Mouse (Mus musculus) neural tube, embryonic 11.5 days (tissue): Measurements from ENCODE around the gene Iqsec1. TPM values are rescaled to one million over a fixed set of nuclear protein-coding genes. Genes with fewer than 3 reads are reported as not detected.
A peak's percentile ranks its signal among the peaks of the same experiment; 100 is the strongest.

Experiments
- ATAC-seq: fragments of 200-750 bp; cut with Nextera tagmentation; 2 replicates; pipeline ENCODE4 v1.8.0; 2017; ENCODE audit warnings: moderate number of reproducible peaks, mild to moderate bottlenecking, moderate TSS enrichment, moderate library complexity; ENCODE audit not compliant: insufficient read depth, low FRiP score, low TSS enrichment
- DNase-seq: peaks from one replicate; pipeline ENCODE4 v3.0.0-alpha.2; 2015; ENCODE audit warnings: low spot score
- H3K27ac ChIP-seq: fragments of 300-500 bp; sonication (generic); 2 replicates; pipeline ENCODE4 v1.5.1; 2014; ENCODE audit warnings: low read depth, mild to moderate bottlenecking, low read length
- H3K27me3 ChIP-seq: fragments of 300-500 bp; sonication (generic); 2 replicates; pipeline ENCODE4 v1.6.1; 2014; ENCODE audit warnings: mild to moderate bottlenecking, low read length, mixed read lengths; ENCODE audit not compliant: control insufficient read depth, insufficient read depth
- H3K36me3 ChIP-seq: fragments of 300-500 bp; sonication (generic); 2 replicates; pipeline ENCODE4 v1.6.1; 2014; ENCODE audit warnings: mild to moderate bottlenecking, low read length, moderate library complexity, mixed read lengths; ENCODE audit not compliant: control insufficient read depth, insufficient read depth
- H3K4me1 ChIP-seq: fragments of 300-500 bp; sonication (generic); 2 replicates; pipeline ENCODE4 v1.6.1; 2014; ENCODE audit warnings: low read length, mixed read lengths; ENCODE audit not compliant: control insufficient read depth, insufficient read depth
- H3K4me2 ChIP-seq: fragments of 300-500 bp; sonication (generic); 2 replicates; pipeline ENCODE4 v1.6.1; 2014; ENCODE audit warnings: low read depth, mild to moderate bottlenecking, moderate library complexity
- H3K4me3 ChIP-seq: fragments of 300-500 bp; sonication (generic); 2 replicates; pipeline ENCODE4 v1.5.1; 2014; ENCODE audit warnings: low read depth, low read length
- H3K9ac ChIP-seq: fragments of 300-500 bp; sonication (generic); 2 replicates; pipeline ENCODE4 v1.6.1; 2014; ENCODE audit warnings: mild to moderate bottlenecking, low read length
- H3K9me3 ChIP-seq: fragments of 300-500 bp; sonication (generic); 2 replicates; pipeline ENCODE4 v1.6.1; 2016; ENCODE audit warnings: low read length; ENCODE audit not compliant: control insufficient read depth
- WGBS: fragments of 180-500 bp; shearing (Covaris S2); extraction: QIAGEN DNeasy Blood & Tissue Kit; methylation state at CpG from one replicate; pipeline ENCODE4 v1.1.7; 2014; 5-methylcytosine and 5-hydroxymethylcytosine counted together
- polyA plus RNA-seq: library from polyadenylated mRNA; unstranded; fragments of >200 nt; fragmentation: Nextera tagmentation; extraction: Ambion mirVana; gene quantifications from 2 replicates; pipeline ENCODE4 v1.2.1, GENCODE M21; 2014

Iqsec1 gene
- polyA plus RNA-seq, 1 experiment from 2014 or later = 18.6 TPM

GRCm38 (mm10) chr6:90941257-90941656 lies 47.2 kb downstream of the Iqsec1 start:
- ATAC-seq = no peak
- H3K9me3 ChIP-seq = no peaks in the 10 kb centered on the region
- H3K36me3 ChIP-seq = no peaks in the 10 kb centered on the region
- no peaks in the 10 kb centered on the region for H3K27me3 ChIP-seq
- no peak overlapping the region for H3K27ac ChIP-seq
- no peak for DNase-seq
- no peak overlapping the region for H3K4me2 ChIP-seq
- H3K4me1 ChIP-seq = no peaks in the 10 kb centered on the region
- 56% methylated on average over 3 of the region's 3 CpGs for WGBS
- no peak overlapping the region for H3K9ac ChIP-seq
- H3K4me3 ChIP-seq = no peak overlapping the region

- H3K9ac ChIP-seq = no peak overlapping the region
- H3K27me3 ChIP-seq = no peaks in the 10 kb centered on the region
- no peaks in the 10 kb centered on the region for H3K9me3 ChIP-seq
- H3K4me2 ChIP-seq = no peak overlapping the region
- no peak overlapping the region for H3K27ac ChIP-seq
- no peak for ATAC-seq
- DNase-seq = no peak
- no peaks in the 10 kb centered on the region for H3K4me1 ChIP-seq
- no peaks in the 10 kb centered on the region for H3K36me3 ChIP-seq
- WGBS = 91% methylated on average over 3 of the region's 3 CpGs
- H3K4me3 ChIP-seq = no peak overlapping the region
These were observed 54.8 kb downstream of the Iqsec1 start for GRCm38 (mm10) chr6:90933656-90934055.

GRCm38 (mm10) chr6:90928806-90929205 lies 59.7 kb downstream of the Iqsec1 start:
- no peak overlapping the region for H3K4me2 ChIP-seq
- peaks cover 5% of the 10 kb centered on the region; the same call in 1 of the 2 replicates for H3K4me1 ChIP-seq
- no peak for ATAC-seq
- no peak overlapping the region for H3K4me3 ChIP-seq
- H3K36me3 ChIP-seq = no peaks in the 10 kb centered on the region
- WGBS = 75% methylated on average over 2 of the region's 2 CpGs
- no peak for DNase-seq
- no peak overlapping the region for H3K9ac ChIP-seq
- no peaks in the 10 kb centered on the region for H3K27me3 ChIP-seq
- no peak overlapping the region for H3K27ac ChIP-seq
- no peaks in the 10 kb centered on the region for H3K9me3 ChIP-seq

- no peak overlapping the region for H3K27ac ChIP-seq
- no peaks in the 10 kb centered on the region for H3K36me3 ChIP-seq
- WGBS = 70% methylated on average over 3 of the region's 3 CpGs
- DNase-seq (no peak), ATAC-seq (no peak)
- H3K9ac ChIP-seq = no peak overlapping the region
- no peak overlapping the region for H3K4me3 ChIP-seq
- no peak overlapping the region for H3K4me2 ChIP-seq
- no peaks in the 10 kb centered on the region for H3K9me3 ChIP-seq
- peaks cover 16% of the 10 kb centered on the region for H3K4me1 ChIP-seq
- no peaks in the 10 kb centered on the region for H3K27me3 ChIP-seq
These were observed 63.0 kb downstream of the Iqsec1 start for GRCm38 (mm10) chr6:90925472-90925871.

- peaks cover 21% of the 10 kb centered on the region for H3K4me1 ChIP-seq
- 90% methylated on average over 3 of the region's 3 CpGs for WGBS
These were observed 63.7 kb downstream of the Iqsec1 start for GRCm38 (mm10) chr6:90924796-90925195.

GRCm38 (mm10) chr6:90924379-90924778 lies 64.1 kb downstream of the Iqsec1 start:
- Histone ChIP-seq H3K4me1 (peaks cover 23% of the 10 kb centered on the region), H3K9ac (no peak overlapping the region), H3K9me3 (no peaks in the 10 kb centered on the region), H3K4me2 (no peak overlapping the region), H3K4me3 (no peak overlapping the region), H3K27ac (no peak overlapping the region), H3K27me3 (no peaks in the 10 kb centered on the region), H3K36me3 (no peaks in the 10 kb centered on the region)
- WGBS = 46% methylated on average over 4 of the region's 4 CpGs
- DNase-seq = peak; percentile 53
- ATAC-seq = peak; percentile 56; the same call in 1 of the 2 replicates

More at GRCm38 (mm10) chr6:90924796-90925195, 63.7 kb downstream of the Iqsec1 start:
- DNase-seq (no peak), ATAC-seq (no peak)
- Histone ChIP-seq H3K4me3 (no peak overlapping the region), H3K4me2 (no peak overlapping the region), H3K9ac (no peak overlapping the region), H3K9me3 (no peaks in the 10 kb centered on the region), H3K27me3 (no peaks in the 10 kb centered on the region), H3K27ac (no peak overlapping the region), H3K36me3 (no peaks in the 10 kb centered on the region)

- Histone ChIP-seq H3K36me3 (no peaks in the 10 kb centered on the region), H3K27ac (peak overlapping the region; percentile 69), H3K4me2 (no peak overlapping the region), H3K9me3 (no peaks in the 10 kb centered on the region), H3K4me1 (peaks cover 23% of the 10 kb centered on the region), H3K9ac (no peak overlapping the region), H3K4me3 (no peak overlapping the region), H3K27me3 (no peaks in the 10 kb centered on the region)
- DNase-seq (no peak), ATAC-seq (peak; percentile 29; the same call in 1 of the 2 replicates)
- 50% methylated on average over 9 of the region's 9 CpGs for WGBS
These were observed 67.1 kb downstream of the Iqsec1 start for GRCm38 (mm10) chr6:90921259-90921946.

GRCm38 (mm10) chr6:90920510-90921220 lies 67.8 kb downstream of the Iqsec1 start:
- H3K27me3 ChIP-seq = no peaks in the 10 kb centered on the region
- H3K36me3 ChIP-seq = no peaks in the 10 kb centered on the region
- no peak overlapping the region for H3K27ac ChIP-seq
- peaks cover 23% of the 10 kb centered on the region for H3K4me1 ChIP-seq
- H3K4me3 ChIP-seq = no peak overlapping the region
- H3K9me3 ChIP-seq = no peaks in the 10 kb centered on the region
- no peak overlapping the region for H3K4me2 ChIP-seq
- no peak overlapping the region for H3K9ac ChIP-seq
- ATAC-seq (no peak), DNase-seq (peak; percentile 25)
- 35% methylated on average over 5 of the region's 5 CpGs for WGBS
